Mouse (Mus musculus) heart, embryonic 11.5 days (tissue): ENCODE results near the gene Sox5. TPM values are rescaled to one million over a fixed set of nuclear protein-coding genes. Genes with fewer than 3 reads are reported as not detected.
"Not testable (repeated sequence)": the region's sequence is repeated elsewhere in the genome, so short reads cannot be mapped to it uniquely, and the experiment has no call there.

ENCODE experiments used
- ATAC-seq: fragments of 200-750 bp; cut with Nextera tagmentation; replicated peaks from 2 replicates; pipeline ENCODE4 v1.8.0; 2017; ENCODE audit warnings: moderate library complexity; ENCODE audit not compliant: insufficient number of reproducible peaks, low FRiP score, low TSS enrichment
- H3K27ac ChIP-seq: fragments of 300-500 bp; sonication (generic); 2 replicates; pipeline ENCODE4 v1.5.1; 2014; ENCODE audit warnings: mild to moderate bottlenecking, low read depth, low read length
- H3K27me3 ChIP-seq: fragments of 300-500 bp; sonication (generic); 2 replicates; pipeline ENCODE4 v1.6.1; 2014; ENCODE audit warnings: mild to moderate bottlenecking, low read length, mixed read lengths; ENCODE audit not compliant: control insufficient read depth, insufficient read depth
- H3K36me3 ChIP-seq: fragments of 300-500 bp; sonication (generic); 2 replicates; pipeline ENCODE4 v1.6.1; 2014; ENCODE audit warnings: mild to moderate bottlenecking, low read length, moderate library complexity, mixed read lengths; ENCODE audit not compliant: control insufficient read depth, insufficient read depth
- H3K4me1 ChIP-seq: fragments of 300-500 bp; sonication (generic); 2 replicates; pipeline ENCODE4 v1.6.1; 2014; ENCODE audit warnings: low read length; ENCODE audit not compliant: control insufficient read depth, insufficient read depth
- H3K4me2 ChIP-seq: fragments of 300-500 bp; sonication (generic); 2 replicates; pipeline ENCODE4 v1.6.1; 2014; ENCODE audit warnings: mild to moderate bottlenecking, moderate library complexity
- H3K4me3 ChIP-seq: fragments of 300-500 bp; sonication (generic); 2 replicates; pipeline ENCODE4 v1.5.1; 2014; ENCODE audit warnings: low read depth, low read length
- H3K9ac ChIP-seq: fragments of 300-500 bp; sonication (generic); 2 replicates; pipeline ENCODE4 v1.6.1; 2014; ENCODE audit warnings: mild to moderate bottlenecking, low read depth, low read length, moderate library complexity
- H3K9me3 ChIP-seq: fragments of 300-500 bp; sonication (generic); replicated peaks from 2 replicates; pipeline ENCODE4 v1.6.1; 2016; ENCODE audit warnings: low read length; ENCODE audit not compliant: control insufficient read depth
- WGBS: fragments of 180-500 bp; shearing (Covaris S2); extraction: QIAGEN DNeasy Blood & Tissue Kit; methylation state at CpG from one replicate; pipeline ENCODE4 v1.1.7; 2014; ENCODE audit not compliant: insufficient replicate concordance; 5-methylcytosine and 5-hydroxymethylcytosine counted together
- polyA plus RNA-seq: library from polyadenylated mRNA; unstranded; fragments of >200 nt; fragmentation: Nextera tagmentation; extraction: Ambion mirVana; gene quantifications from 2 replicates; pipeline ENCODE4 v1.2.1, GENCODE M21; 2014

The Sox5 gene
- polyA plus RNA-seq, 1 experiment from 2014 or later, result 16.2 TPM

DNA sequence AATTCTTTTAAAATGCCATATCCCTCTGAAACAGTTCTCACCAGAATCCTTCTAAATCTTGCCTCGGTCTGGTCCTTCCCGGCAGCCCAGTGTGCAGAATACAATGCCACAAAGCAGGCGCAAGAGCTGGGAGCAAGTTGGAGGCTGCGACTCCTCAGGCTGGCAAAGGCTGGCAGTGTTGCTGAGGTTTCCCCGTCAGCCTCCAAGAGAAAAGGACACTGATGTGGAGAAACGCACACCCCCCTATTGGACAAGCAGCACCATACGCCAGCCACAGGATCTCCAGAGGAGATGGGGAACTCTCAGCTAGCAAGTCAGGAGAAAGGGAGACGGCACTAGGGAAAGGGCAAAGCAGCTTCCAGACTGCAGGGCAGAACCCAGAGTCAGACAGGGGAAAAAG, 577.8 kb downstream of the Sox5 start:
- Histone ChIP-seq H3K27me3 (no peaks in the 10 kb centered on the region), H3K9me3 (no peaks in the 10 kb centered on the region), H3K4me2 (no peak overlapping the region), H3K4me3 (no peak overlapping the region), H3K36me3 (no peaks in the 10 kb centered on the region), H3K27ac (no peak overlapping the region), H3K9ac (no peak overlapping the region), H3K4me1 (no peaks in the 10 kb centered on the region)
- ATAC-seq, result no peak
- 51% methylated on average over 8 of the region's 8 CpGs for WGBS

DNA sequence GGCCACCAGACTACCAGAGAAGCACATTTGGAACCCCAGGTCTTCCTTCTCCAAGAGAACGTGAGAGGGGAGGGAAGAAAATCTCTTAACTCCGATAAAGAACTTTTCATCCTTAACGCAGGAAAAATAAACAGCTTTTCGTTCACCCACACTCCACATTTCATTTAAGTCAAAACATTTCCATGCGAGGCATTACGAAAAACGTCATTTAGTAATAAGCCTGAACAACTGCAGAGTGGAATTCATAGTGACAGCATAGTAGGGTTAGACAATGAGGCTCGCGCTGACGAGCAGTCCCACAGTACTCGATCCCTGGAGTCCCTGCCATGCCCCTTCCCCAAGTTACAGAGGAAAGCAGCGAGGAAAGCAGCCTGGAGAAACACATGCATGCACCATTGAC, 578.8 kb downstream of the Sox5 start:
- no peak overlapping the region for H3K27ac ChIP-seq
- 54% methylated on average over 12 of the region's 12 CpGs for WGBS

DNA sequence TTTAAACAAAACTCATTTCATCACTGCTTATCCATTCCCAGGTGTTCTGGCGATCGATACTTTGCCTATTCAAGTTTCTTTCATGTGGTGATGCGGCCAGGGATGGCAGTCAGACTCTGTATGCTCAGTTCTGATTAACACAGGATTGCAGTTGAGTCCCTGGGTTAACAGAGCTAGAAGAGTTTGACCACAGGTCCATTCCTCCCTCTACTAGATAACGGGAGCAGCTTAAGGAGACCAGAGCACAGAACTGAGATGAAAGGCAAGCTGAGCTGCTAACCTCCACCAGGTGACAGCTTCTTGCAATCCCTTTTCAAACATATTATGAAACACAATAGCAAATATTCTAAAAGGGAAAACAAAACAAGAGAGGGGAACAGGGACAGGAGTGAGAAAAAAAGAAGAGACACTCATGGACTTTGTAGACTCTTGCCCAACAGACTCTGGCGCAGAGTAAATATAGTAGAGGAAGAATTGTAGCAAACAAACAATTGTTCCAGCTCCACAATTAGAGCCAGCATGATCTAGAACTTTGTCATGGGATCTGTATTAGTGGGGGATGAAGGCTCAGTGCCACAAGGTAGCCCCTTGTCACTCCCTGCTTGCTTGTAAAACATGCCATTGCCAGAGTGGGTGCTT, 580.3 kb downstream of the Sox5 start:
- 78% methylated on average over 5 of the region's 5 CpGs for WGBS

More for the DNA sequence above, 578.8 kb downstream of the Sox5 start:
- no peaks in the 10 kb centered on the region for H3K27me3 ChIP-seq
- H3K4me3 ChIP-seq, result no peak overlapping the region
- no peaks in the 10 kb centered on the region for H3K4me1 ChIP-seq
- no peak for ATAC-seq
- H3K4me2 ChIP-seq, result peak overlapping the region; percentile 29; the same call in 1 of the 2 replicates
- H3K9ac ChIP-seq, result no peak overlapping the region
- no peaks in the 10 kb centered on the region for H3K36me3 ChIP-seq
- H3K9me3 ChIP-seq, result no peaks in the 10 kb centered on the region

DNA sequence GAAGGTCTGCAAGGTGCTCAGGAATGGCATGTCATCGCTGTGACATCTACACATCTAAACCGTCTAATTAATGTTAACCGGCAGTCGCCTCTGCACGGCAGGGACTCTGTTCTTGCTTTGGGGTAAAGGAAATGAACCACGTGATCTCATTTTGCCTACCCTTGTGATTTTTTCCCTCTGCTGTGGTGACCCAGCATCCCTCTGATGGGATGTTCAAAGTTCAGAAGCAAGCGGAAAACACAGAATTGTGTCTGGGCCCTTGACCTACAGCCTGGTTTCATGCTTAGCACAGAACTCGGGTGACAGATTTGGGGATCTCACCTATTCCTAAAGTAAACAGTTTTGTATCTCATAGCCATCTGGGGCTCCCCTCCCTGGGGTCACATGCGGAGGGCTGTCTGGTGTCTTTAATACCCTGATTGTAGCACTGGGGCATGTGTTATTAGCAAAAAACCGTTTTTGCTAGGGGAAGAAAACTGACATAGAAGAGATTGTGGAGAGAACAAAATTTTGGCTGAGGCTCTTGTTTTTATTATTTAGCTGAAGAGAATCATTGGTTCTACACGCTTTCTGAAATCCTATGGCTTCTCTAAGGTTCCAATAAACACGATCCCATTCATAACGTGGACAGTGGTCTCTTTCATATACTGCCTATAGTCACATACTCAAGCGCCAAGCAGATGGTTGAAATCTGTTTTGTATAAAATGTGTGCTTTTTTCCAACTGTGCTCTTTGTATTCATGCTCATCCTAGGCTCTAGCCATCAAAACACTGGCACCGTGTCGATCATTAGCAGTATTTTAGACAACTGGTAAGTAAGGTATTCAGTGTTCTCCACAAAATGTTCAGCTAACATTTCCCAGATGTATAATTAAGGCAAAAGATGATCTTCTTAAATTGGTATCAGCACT, 584.3 kb downstream of the Sox5 start:
- no peak overlapping the region for H3K4me3 ChIP-seq
- H3K36me3 ChIP-seq, result no peaks in the 10 kb centered on the region
- no peak for ATAC-seq
- no peak overlapping the region for H3K27ac ChIP-seq
- H3K9me3 ChIP-seq, result no peaks in the 10 kb centered on the region
- 77% methylated on average over 16 of the region's 16 CpGs for WGBS
- H3K9ac ChIP-seq, result no peak overlapping the region
- no peaks in the 10 kb centered on the region for H3K27me3 ChIP-seq
- H3K4me1 ChIP-seq, result no peaks in the 10 kb centered on the region
- H3K4me2 ChIP-seq, result no peak overlapping the region

More for the DNA sequence above, 580.3 kb downstream of the Sox5 start:
- Histone ChIP-seq H3K4me2 (no peak overlapping the region), H3K9me3 (no peaks in the 10 kb centered on the region), H3K9ac (no peak overlapping the region), H3K36me3 (no peaks in the 10 kb centered on the region), H3K27ac (no peak overlapping the region), H3K4me1 (no peaks in the 10 kb centered on the region), H3K27me3 (no peaks in the 10 kb centered on the region), H3K4me3 (no peak overlapping the region)
- ATAC-seq, result no peak

DNA sequence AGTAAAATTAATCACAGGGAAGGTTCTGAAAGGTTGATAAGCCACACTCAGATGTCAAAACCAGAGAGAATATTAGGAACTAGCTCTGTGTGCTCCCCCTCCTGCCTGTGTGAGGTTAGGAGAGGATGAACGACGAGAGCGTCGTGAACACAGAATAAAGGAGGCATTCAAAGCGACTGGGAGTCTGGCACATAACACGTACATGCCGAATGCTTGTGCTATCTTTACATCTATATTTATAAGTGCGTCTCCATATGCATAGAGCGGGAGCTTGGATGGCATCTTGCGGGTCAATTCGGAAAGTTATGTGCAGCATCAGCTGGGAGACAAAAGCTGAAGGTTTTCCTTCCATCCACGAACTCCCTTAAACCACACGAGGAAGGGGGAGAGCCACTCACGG, 585.8 kb downstream of the Sox5 start:
- Histone ChIP-seq H3K9me3 (peaks cover 1% of the 10 kb centered on the region), H3K4me1 (no peaks in the 10 kb centered on the region), H3K4me2 (no peak overlapping the region), H3K27ac (no peak overlapping the region), H3K4me3 (no peak overlapping the region), H3K27me3 (no peaks in the 10 kb centered on the region), H3K9ac (no peak overlapping the region), H3K36me3 (no peaks in the 10 kb centered on the region; the same call in 1 of the 2 replicates)
- WGBS, result 75% methylated on average over 14 of the region's 14 CpGs
- no peak for ATAC-seq

DNA sequence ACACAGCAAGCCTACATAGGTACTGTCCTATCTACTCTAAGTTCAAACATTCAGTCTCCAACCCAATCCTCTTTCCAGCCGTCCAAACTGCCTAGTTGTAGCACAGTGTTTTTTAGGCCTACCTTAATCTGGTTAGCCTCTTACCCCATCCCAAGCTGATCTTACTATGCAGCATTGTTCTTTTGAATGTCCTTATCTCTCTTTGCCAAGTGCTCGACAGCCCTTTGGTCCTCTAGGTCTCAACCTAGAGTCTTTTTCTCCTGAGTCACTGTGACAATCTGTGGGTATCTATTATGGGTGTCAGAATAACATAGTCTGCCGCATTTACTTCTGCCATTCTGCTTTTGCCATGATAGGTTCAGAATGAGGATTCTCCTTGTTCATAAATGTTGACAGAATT, 598.7 kb downstream of the Sox5 start:
- H3K36me3 ChIP-seq, result no peaks in the 10 kb centered on the region
- no peak overlapping the region for H3K27ac ChIP-seq
- no peak overlapping the region for H3K4me3 ChIP-seq
- WGBS, result 56% methylated on average over 3 of the region's 3 CpGs
- no peaks in the 10 kb centered on the region; the same call in 1 of the 2 replicates for H3K4me1 ChIP-seq
- no peak for ATAC-seq
- H3K9me3 ChIP-seq, result no peaks in the 10 kb centered on the region
- H3K9ac ChIP-seq, result no peak overlapping the region
- no peaks in the 10 kb centered on the region for H3K27me3 ChIP-seq
- no peak overlapping the region for H3K4me2 ChIP-seq

DNA sequence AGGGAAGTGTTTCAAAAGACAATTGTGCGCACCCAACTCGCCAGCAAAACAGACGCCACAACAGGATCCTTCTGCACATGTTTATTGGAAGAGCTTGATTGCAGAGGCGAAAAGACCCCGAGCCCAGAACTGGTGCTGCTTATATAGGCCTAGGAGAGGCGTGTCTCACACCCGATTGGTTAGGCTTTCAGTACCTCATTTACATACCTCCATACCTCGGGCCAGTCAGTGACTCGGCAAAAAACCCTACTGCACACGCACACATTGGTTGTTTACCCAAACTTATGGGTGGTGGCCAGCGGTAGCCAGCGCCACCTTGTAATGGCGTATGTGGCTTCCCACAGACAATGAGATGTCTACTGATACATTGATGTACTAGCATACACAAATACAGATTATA, 599.3 kb downstream of the Sox5 start:
- WGBS, result 88% methylated on average over 13 of the region's 13 CpGs
- H3K27me3 ChIP-seq, H3K36me3 ChIP-seq, H3K4me1 ChIP-seq, H3K9ac ChIP-seq, H3K9me3 ChIP-seq, H3K27ac ChIP-seq, ATAC-seq, H3K4me3 ChIP-seq, H3K4me2 ChIP-seq: not testable (repeated sequence)

DNA sequence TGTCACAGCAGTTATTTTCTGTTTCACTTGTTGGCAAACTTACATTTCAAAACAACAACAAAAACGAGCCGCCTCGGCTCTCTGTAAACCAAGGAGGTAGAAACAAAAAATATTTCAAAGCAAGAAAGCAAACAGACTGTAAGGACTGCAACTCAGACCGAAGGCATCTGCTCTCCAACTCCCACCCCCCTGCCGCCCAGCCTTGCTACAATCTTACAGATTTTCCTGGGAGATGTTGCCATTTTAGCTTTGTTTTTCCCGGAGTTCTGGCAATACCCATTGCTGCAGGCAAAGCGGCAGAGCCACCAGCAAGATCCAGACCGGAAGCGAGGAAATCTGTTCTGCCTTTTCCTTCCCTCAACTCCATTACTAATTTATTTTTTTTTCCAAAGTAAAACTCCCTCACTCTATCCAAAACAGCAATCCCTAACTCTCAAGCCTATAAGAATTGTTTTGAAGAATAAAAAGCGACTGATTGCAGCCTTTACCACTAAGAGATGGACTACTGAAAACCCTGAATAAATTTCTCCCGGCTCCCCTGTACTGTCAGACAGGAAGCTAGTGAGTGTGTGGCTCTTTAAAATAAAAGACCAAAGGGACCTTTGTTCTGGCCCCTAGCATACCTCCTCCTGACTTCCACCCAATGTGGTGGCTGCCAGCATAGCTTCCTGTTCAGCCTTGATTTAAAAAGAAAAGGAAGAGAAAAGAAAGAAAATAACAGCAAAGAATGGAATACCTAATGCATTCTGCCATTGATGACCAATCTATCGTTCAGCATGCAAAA, 600.5 kb downstream of the Sox5 start:
- H3K27me3 ChIP-seq, result no peaks in the 10 kb centered on the region
- ATAC-seq, result 0 out of 2 replicates have a peak, but pooled peaks have one; percentile 52
- peak overlapping the region; percentile 1; the same call in 1 of the 2 replicates for H3K4me3 ChIP-seq
- peak overlapping the region; percentile 48 for H3K4me2 ChIP-seq
- no peaks in the 10 kb centered on the region for H3K9me3 ChIP-seq
- WGBS, result 56% methylated on average over 12 of the region's 12 CpGs
- H3K4me1 ChIP-seq, result no peaks in the 10 kb centered on the region; the same call in 1 of the 2 replicates
- peak overlapping the region; percentile 69 for H3K27ac ChIP-seq
- no peak overlapping the region for H3K9ac ChIP-seq
- no peaks in the 10 kb centered on the region for H3K36me3 ChIP-seq
